Mouse (Mus musculus): ENCODE measurements around the gene Lmtk3. TPM values are rescaled to one million over a fixed set of nuclear protein-coding genes. Genes with fewer than 3 reads are reported as not detected.

Gene Lmtk3
- 11.8 and 18.4 TPM in 2 replicates for polyA plus RNA-seq (2014; fragmentation: Nextera tagmentation; extraction: Ambion mirVana)

- Histone ChIP-seq H3K36me3 (ENCODE audit: control insufficient read depth, insufficient read depth, low read length) (peaks cover 14% of the 10 kb centered on the region), H3K9ac (ENCODE audit: low read length) (peak within 1 kb of the TSS; percentile 95), H3K27ac (ENCODE audit: low read depth, low read length) (peak within 1 kb of the TSS; percentile 98), H3K4me2 (ENCODE audit: low read length) (peak within 1 kb of the TSS; percentile 82), H3K9me3 (replicated peaks; ENCODE audit: control insufficient read depth, low read length) (no peaks in the 10 kb centered on the region), H3K27me3 (replicated peaks; ENCODE audit: control insufficient read depth, insufficient read depth, low read length) (no peaks in the 10 kb centered on the region), H3K4me1 (ENCODE audit: control insufficient read depth, insufficient read depth, low read length) (peaks cover 11% of the 10 kb centered on the region; the same call in 1 of the 2 replicates), H3K4me3 (ENCODE audit: low read depth, low read length) (peak within 1 kb of the TSS; percentile 98)
- under 1% methylated on average over 38 of the region's 38 CpGs for WGBS
- ATAC-seq (peak; percentile 37), DNase-seq (ENCODE audit: low spot score) (peak; percentile 84)
These were observed at the start of gene Lmtk3 for GRCm38 (mm10) chr7:45783511-45784091. Gene Lmtk3, plus strand, starts transcription at chr7:45783738.

- no peaks in the 10 kb centered on the region for H3K4me1 ChIP-seq (ENCODE audit: control insufficient read depth, insufficient read depth, low read length)
- no peak overlapping the region for H3K4me3 ChIP-seq (ENCODE audit: low read depth, low read length)
- no peaks in the 10 kb centered on the region for H3K27me3 ChIP-seq (replicated peaks; ENCODE audit: control insufficient read depth, insufficient read depth, low read length)
- no peaks in the 10 kb centered on the region for H3K36me3 ChIP-seq (ENCODE audit: control insufficient read depth, insufficient read depth, low read length)
- peak; percentile 92 for ATAC-seq
- H3K9ac ChIP-seq (ENCODE audit: low read length) = no peak overlapping the region
- H3K4me2 ChIP-seq (ENCODE audit: low read length) = no peak overlapping the region
- no peak overlapping the region for H3K27ac ChIP-seq (ENCODE audit: low read depth, low read length)
- H3K9me3 ChIP-seq (replicated peaks; ENCODE audit: control insufficient read depth, low read length) = no peaks in the 10 kb centered on the region
- WGBS = 7% methylated on average over 9 of the region's 9 CpGs
- DNase-seq (ENCODE audit: low spot score) = peak; percentile 94
These were observed 44.3 kb upstream of the Lmtk3 start for GRCm38 (mm10) chr7:45739162-45739763.

- WGBS = 69% methylated on average over 10 of the region's 10 CpGs
These were observed 43.7 kb upstream of the Lmtk3 start for GRCm38 (mm10) chr7:45739820-45740219.

GRCm38 (mm10) chr7:45741308-45741707 lies 42.2 kb upstream of the Lmtk3 start:
- 85% methylated on average over 12 of the region's 12 CpGs for WGBS
- no peak for DNase-seq (ENCODE audit: low spot score)
- no peak overlapping the region for H3K4me3 ChIP-seq (ENCODE audit: low read depth, low read length)
- H3K27ac ChIP-seq (ENCODE audit: low read depth, low read length) = no peak overlapping the region
- no peaks in the 10 kb centered on the region for H3K4me1 ChIP-seq (ENCODE audit: control insufficient read depth, insufficient read depth, low read length)
- H3K27me3 ChIP-seq (replicated peaks; ENCODE audit: control insufficient read depth, insufficient read depth, low read length) = no peaks in the 10 kb centered on the region
- no peak overlapping the region for H3K4me2 ChIP-seq (ENCODE audit: low read length)
- no peaks in the 10 kb centered on the region for H3K36me3 ChIP-seq (ENCODE audit: control insufficient read depth, insufficient read depth, low read length)
- no peak overlapping the region for H3K9ac ChIP-seq (ENCODE audit: low read length)
- H3K9me3 ChIP-seq (replicated peaks; ENCODE audit: control insufficient read depth, low read length) = no peaks in the 10 kb centered on the region
- no peak for ATAC-seq

More at GRCm38 (mm10) chr7:45739820-45740219, 43.7 kb upstream of the Lmtk3 start:
- Histone ChIP-seq H3K27ac (ENCODE audit: low read depth, low read length) (no peak overlapping the region), H3K9me3 (replicated peaks; ENCODE audit: control insufficient read depth, low read length) (no peaks in the 10 kb centered on the region), H3K4me1 (ENCODE audit: control insufficient read depth, insufficient read depth, low read length) (no peaks in the 10 kb centered on the region), H3K27me3 (replicated peaks; ENCODE audit: control insufficient read depth, insufficient read depth, low read length) (no peaks in the 10 kb centered on the region), H3K4me2 (ENCODE audit: low read length) (no peak overlapping the region), H3K4me3 (ENCODE audit: low read depth, low read length) (no peak overlapping the region), H3K36me3 (ENCODE audit: control insufficient read depth, insufficient read depth, low read length) (no peaks in the 10 kb centered on the region), H3K9ac (ENCODE audit: low read length) (no peak overlapping the region)
- no peak for ATAC-seq
- DNase-seq (ENCODE audit: low spot score) = no peak

- H3K9me3 ChIP-seq (replicated peaks; ENCODE audit: control insufficient read depth, low read length) = no peaks in the 10 kb centered on the region
- no peaks in the 10 kb centered on the region for H3K27me3 ChIP-seq (replicated peaks; ENCODE audit: control insufficient read depth, insufficient read depth, low read length)
- no peaks in the 10 kb centered on the region for H3K36me3 ChIP-seq (ENCODE audit: control insufficient read depth, insufficient read depth, low read length)
- ATAC-seq (no peak), DNase-seq (ENCODE audit: low spot score) (no peak)
- H3K4me1 ChIP-seq (ENCODE audit: control insufficient read depth, insufficient read depth, low read length) = no peaks in the 10 kb centered on the region
- no peak overlapping the region for H3K4me3 ChIP-seq (ENCODE audit: low read depth, low read length)
- H3K4me2 ChIP-seq (ENCODE audit: low read length) = no peak overlapping the region
- 36% methylated on average over 11 of the region's 11 CpGs for WGBS
- H3K27ac ChIP-seq (ENCODE audit: low read depth, low read length) = no peak overlapping the region
- H3K9ac ChIP-seq (ENCODE audit: low read length) = no peak overlapping the region
These were observed 41.8 kb upstream of the Lmtk3 start for GRCm38 (mm10) chr7:45741777-45742176.

GRCm38 (mm10) chr7:45742338-45742737 lies 41.2 kb upstream of the Lmtk3 start:
- no peaks in the 10 kb centered on the region for H3K4me1 ChIP-seq (ENCODE audit: control insufficient read depth, insufficient read depth, low read length)
- H3K27me3 ChIP-seq (replicated peaks; ENCODE audit: control insufficient read depth, insufficient read depth, low read length) = no peaks in the 10 kb centered on the region
- H3K4me2 ChIP-seq (ENCODE audit: low read length) = no peak overlapping the region
- ATAC-seq (no peak), DNase-seq (ENCODE audit: low spot score) (no peak)
- 37% methylated on average over 19 of the region's 19 CpGs for WGBS
- H3K9me3 ChIP-seq (replicated peaks; ENCODE audit: control insufficient read depth, low read length) = no peaks in the 10 kb centered on the region
- no peaks in the 10 kb centered on the region for H3K36me3 ChIP-seq (ENCODE audit: control insufficient read depth, insufficient read depth, low read length)
- H3K9ac ChIP-seq (ENCODE audit: low read length) = no peak overlapping the region
- H3K27ac ChIP-seq (ENCODE audit: low read depth, low read length) = no peak overlapping the region
- no peak overlapping the region for H3K4me3 ChIP-seq (ENCODE audit: low read depth, low read length)

- Histone ChIP-seq H3K9me3 (replicated peaks; ENCODE audit: control insufficient read depth, low read length) (no peaks in the 10 kb centered on the region), H3K4me1 (ENCODE audit: control insufficient read depth, insufficient read depth, low read length) (no peaks in the 10 kb centered on the region), H3K27ac (ENCODE audit: low read depth, low read length) (no peak overlapping the region), H3K4me3 (ENCODE audit: low read depth, low read length) (no peak overlapping the region), H3K27me3 (replicated peaks; ENCODE audit: control insufficient read depth, insufficient read depth, low read length) (no peaks in the 10 kb centered on the region), H3K4me2 (ENCODE audit: low read length) (no peak overlapping the region), H3K36me3 (ENCODE audit: control insufficient read depth, insufficient read depth, low read length) (no peaks in the 10 kb centered on the region), H3K9ac (ENCODE audit: low read length) (no peak overlapping the region)
- DNase-seq (ENCODE audit: low spot score) (peak; percentile 44), ATAC-seq (no peak)
- 31% methylated on average over 2 of the region's 2 CpGs for WGBS
These were observed 39.2 kb upstream of the Lmtk3 start for GRCm38 (mm10) chr7:45744387-45744786.

- Histone ChIP-seq H3K9ac (ENCODE audit: low read length) (no peak overlapping the region), H3K9me3 (replicated peaks; ENCODE audit: control insufficient read depth, low read length) (no peaks in the 10 kb centered on the region), H3K4me3 (ENCODE audit: low read depth, low read length) (no peak overlapping the region), H3K27me3 (replicated peaks; ENCODE audit: control insufficient read depth, insufficient read depth, low read length) (no peaks in the 10 kb centered on the region), H3K4me1 (ENCODE audit: control insufficient read depth, insufficient read depth, low read length) (no peaks in the 10 kb centered on the region), H3K36me3 (ENCODE audit: control insufficient read depth, insufficient read depth, low read length) (no peaks in the 10 kb centered on the region), H3K27ac (ENCODE audit: low read depth, low read length) (no peak overlapping the region), H3K4me2 (ENCODE audit: low read length) (no peak overlapping the region)
- no peak for ATAC-seq
- WGBS = 66% methylated on average over 6 of the region's 6 CpGs
- DNase-seq (ENCODE audit: low spot score) = no peak
These were observed 37.0 kb upstream of the Lmtk3 start for GRCm38 (mm10) chr7:45746518-45746917.

GRCm38 (mm10) chr7:45747450-45747849 lies 36.1 kb upstream of the Lmtk3 start:
- H3K27ac ChIP-seq (ENCODE audit: low read depth, low read length) = no peak overlapping the region
- no peak for DNase-seq (ENCODE audit: low spot score)
- no peak overlapping the region for H3K4me3 ChIP-seq (ENCODE audit: low read depth, low read length)
- no peak overlapping the region for H3K9ac ChIP-seq (ENCODE audit: low read length)
- H3K9me3 ChIP-seq (replicated peaks; ENCODE audit: control insufficient read depth, low read length) = no peaks in the 10 kb centered on the region
- no peak overlapping the region for H3K4me2 ChIP-seq (ENCODE audit: low read length)
- no peaks in the 10 kb centered on the region for H3K4me1 ChIP-seq (ENCODE audit: control insufficient read depth, insufficient read depth, low read length)
- no peaks in the 10 kb centered on the region for H3K27me3 ChIP-seq (replicated peaks; ENCODE audit: control insufficient read depth, insufficient read depth, low read length)
- H3K36me3 ChIP-seq (ENCODE audit: control insufficient read depth, insufficient read depth, low read length) = no peaks in the 10 kb centered on the region
- no peak for ATAC-seq
- WGBS = 82% methylated on average over 5 of the region's 5 CpGs
